ENCODE assay signal across 13 mouse cellular contexts in genomic region chr10:111580401-111581100, GRCm38 (mm10).
A peak's percentile ranks its signal among the peaks of the same experiment; 100 is the strongest.
DNase-seq lines count a peak whose midpoint lies in the region; ATAC-seq lines count a peak whose summit lies in the region.
"Had no signal": no experiment of that assay in that cellular context is flagged by ENCODE, and none has a peak within 500 bp of the region (broad histone marks: within the 10 kb centered on the region; RNA-seq: fewer than 3 reads in every experiment).

No protein-coding gene starts in this region.

- H3K4me3 ChIP-seq in kidney, embryonic 15.5 days (replicated peaks): no peak overlapping the region
- H3K4me3 ChIP-seq in hindbrain, embryonic 10.5 days: no peak overlapping the region
- H3K4me3 ChIP-seq: embryonic facial prominence, embryonic 12.5 days; gastrocnemius, adult 2 months had no signal

- H3K4me1 ChIP-seq in kidney, embryonic 15.5 days: peaks cover 47% of the 10 kb centered on the region
- peaks cover 12% of the 10 kb centered on the region for H3K4me1 ChIP-seq in hindbrain, embryonic 10.5 days (replicated peaks)

- no peaks in the 10 kb centered on the region for H3K36me3 ChIP-seq in kidney, embryonic 15.5 days
- no peaks in the 10 kb centered on the region for H3K36me3 ChIP-seq in hindbrain, embryonic 10.5 days
- H3K36me3 ChIP-seq: embryonic facial prominence, embryonic 12.5 days had no signal

- H3K9me3 ChIP-seq in kidney, embryonic 15.5 days (replicated peaks): no peaks in the 10 kb centered on the region
- H3K9me3 ChIP-seq in hindbrain, embryonic 10.5 days: no peaks in the 10 kb centered on the region
- H3K9me3 ChIP-seq: embryonic facial prominence, embryonic 12.5 days had no signal

- peak; percentile 41 for DNase-seq in kidney, adult 18-20 months
- DNase-seq in c-Kit-positive CD71-positive TER-119-negative erythroid progenitor cells, embryonic 14.5 days (ENCODE audit: low read depth): peak; percentile 65
- peak; percentile 68 to 71 for DNase-seq in kidney, postnatal 25 days
- no peak for DNase-seq in hindbrain, embryonic 10.5 days (ENCODE audit: low spot score)
- DNase-seq in layer of hippocampus, postnatal 14 days (ENCODE audit: low spot score in 2 of 2): no peak
- DNase-seq: cerebellum, adult 9-10 months; gastrocnemius, adult 2 months; thymus, postnatal 36 days had no signal

- ATAC-seq in kidney, embryonic 15.5 days (replicated peaks; ENCODE audit: low FRiP score): no peak
- ATAC-seq in megakaryocyte-erythroid progenitor cell, adult 5-6 weeks (replicated peaks; ENCODE audit: low FRiP score, low TSS enrichment, poor library complexity, severe bottlenecking): peak; percentile 68
- ATAC-seq: intestine, embryonic 16.5 days; midbrain, embryonic 16.5 days had no signal

- no peak overlapping the region for H3K9ac ChIP-seq in kidney, embryonic 15.5 days
- H3K9ac ChIP-seq: embryonic facial prominence, embryonic 12.5 days had no signal

- no peaks in the 10 kb centered on the region for H3K27me3 ChIP-seq in kidney, embryonic 15.5 days
- H3K27me3 ChIP-seq in hindbrain, embryonic 10.5 days (ENCODE audit: insufficient read depth, poor library complexity, severe bottlenecking): no peaks in the 10 kb centered on the region
- H3K27me3 ChIP-seq: embryonic facial prominence, embryonic 12.5 days had no signal

- no peak overlapping the region for H3K27ac ChIP-seq in kidney, embryonic 15.5 days
- H3K27ac ChIP-seq in hindbrain, embryonic 10.5 days: no peak overlapping the region
- H3K27ac ChIP-seq: embryonic facial prominence, embryonic 12.5 days; gastrocnemius, adult 2 months had no signal

- no peak overlapping the region for H3K4me2 ChIP-seq in kidney, embryonic 15.5 days
- H3K4me2 ChIP-seq: embryonic facial prominence, embryonic 12.5 days had no signal

- whole genome bisulfite sequencing in kidney, embryonic 15.5 days: 61% methylated on average over 11 of the region's 11 CpGs
- WGBS in hindbrain, embryonic 10.5 days: 83% methylated on average over 11 of the region's 11 CpGs

Comparison
In these comparisons a context has a peak if more than half of its experiments do, and no peak if none do; other contexts are left out.
1. DNase-seq: peak in kidney, adult 18-20 months (single experiment), c-Kit-positive CD71-positive TER-119-negative erythroid progenitor cells, embryonic 14.5 days (single experiment) and kidney, postnatal 25 days (2 of 2); none in hindbrain, embryonic 10.5 days (single experiment) and layer of hippocampus, postnatal 14 days (0 of 2).